Mouse (Mus musculus) limb, embryonic 12.5 days (tissue): ENCODE data around the gene Cyp2j9. TPM values are rescaled to one million over a fixed set of nuclear protein-coding genes. Genes with fewer than 3 reads are reported as not detected.
"Not testable (repeated sequence)": the region's sequence is repeated elsewhere in the genome, so short reads cannot be mapped to it uniquely, and the experiment has no call there.

Source experiments
- ATAC-seq: fragments of 200-750 bp; cut with Nextera tagmentation; 2 replicates; pipeline ENCODE4 v1.8.0; 2017; ENCODE audit warnings: low read depth, moderate TSS enrichment; ENCODE audit not compliant: insufficient number of reproducible peaks, insufficient read depth, low FRiP score, low TSS enrichment
- H3K27ac ChIP-seq: fragments of 300-500 bp; sonication (generic); 2 replicates; pipeline ENCODE4 v1.5.1; 2016; ENCODE audit warnings: mild to moderate bottlenecking, moderate library complexity
- H3K27me3 ChIP-seq: fragments of 300-500 bp; sonication (generic); 2 replicates; pipeline ENCODE4 v1.6.1; 2016; ENCODE audit warnings: mild to moderate bottlenecking, moderate library complexity
- H3K36me3 ChIP-seq: fragments of 300-500 bp; sonication (generic); 2 replicates; pipeline ENCODE4 v1.6.1; 2016; ENCODE audit warnings: mild to moderate bottlenecking, moderate library complexity
- H3K4me1 ChIP-seq: fragments of 300-500 bp; sonication (generic); replicated peaks from 2 replicates; pipeline ENCODE4 v1.6.1; 2016
- H3K4me2 ChIP-seq: fragments of 300-500 bp; sonication (generic); 2 replicates; pipeline ENCODE4 v1.6.1; 2016; ENCODE audit warnings: mild to moderate bottlenecking, moderate library complexity
- H3K4me3 ChIP-seq: fragments of 300-500 bp; sonication (generic); replicated peaks from 2 replicates; pipeline ENCODE4 v1.5.1; 2016; ENCODE audit warnings: mild to moderate bottlenecking
- H3K9ac ChIP-seq: fragments of 300-500 bp; sonication (generic); replicated peaks from 2 replicates; pipeline ENCODE4 v1.6.1; 2016; ENCODE audit warnings: mild to moderate bottlenecking, moderate library complexity
- H3K9me3 ChIP-seq: fragments of 300-500 bp; sonication (generic); 2 replicates; pipeline ENCODE4 v1.6.1; 2016; ENCODE audit warnings: mild to moderate bottlenecking, moderate library complexity
- WGBS: fragments of 180-500 bp; shearing (Covaris S2); methylation state at CpG from one replicate; pipeline ENCODE4 v1.1.7; 2016; 5-methylcytosine and 5-hydroxymethylcytosine counted together
- polyA plus RNA-seq: library from polyadenylated mRNA; unstranded; fragments of >200 nt; fragmentation: Nextera tagmentation; extraction: Ambion mirVana; gene quantifications from 2 replicates; pipeline ENCODE4 v1.2.1, GENCODE M21; 2016

Cyp2j9 gene
- polyA plus RNA-seq, result 1.1 TPM in 2 replicates

- Histone ChIP-seq H3K27me3 (no peaks in the 10 kb centered on the region), H3K9me3 (no peaks in the 10 kb centered on the region), H3K9ac (peak within 1 kb of the TSS; percentile 40), H3K36me3 (no peaks in the 10 kb centered on the region), H3K4me2 (peak within 1 kb of the TSS; percentile 61), H3K4me1 (peaks cover 4% of the 10 kb centered on the region; the same call in 1 of the 2 replicates), H3K27ac (no peak within 1 kb of the TSS), H3K4me3 (peak within 1 kb of the TSS; percentile 39)
- 8% methylated on average over 18 of the region's 18 CpGs for WGBS
- peak; percentile 73; the same call in 1 of the 2 replicates for ATAC-seq
Observed at GRCm38 (mm10) chr4:96590911-96591790, at the start of gene Cyp2j9. Gene Cyp2j9, minus strand, starts transcription at chr4:96591578.

- no peaks in the 10 kb centered on the region for H3K27me3 ChIP-seq
- no peak overlapping the region for H3K4me2 ChIP-seq
- no peaks in the 10 kb centered on the region for H3K36me3 ChIP-seq
- no peak overlapping the region for H3K27ac ChIP-seq
- ATAC-seq, result no peak
- no peaks in the 10 kb centered on the region for H3K9me3 ChIP-seq
- H3K9ac ChIP-seq, result no peak overlapping the region
- WGBS, result 74% methylated on average over 1 of the region's 1 CpGs
- no peak overlapping the region for H3K4me3 ChIP-seq
- H3K4me1 ChIP-seq, result no peaks in the 10 kb centered on the region
Observed at GRCm38 (mm10) chr4:96635455-96635854, 44.1 kb upstream of the Cyp2j9 start.

- Histone ChIP-seq H3K9ac (no peak overlapping the region), H3K27me3 (no peaks in the 10 kb centered on the region), H3K4me3 (no peak overlapping the region), H3K36me3 (no peaks in the 10 kb centered on the region), H3K27ac (no peak overlapping the region), H3K4me1 (no peaks in the 10 kb centered on the region), H3K4me2 (no peak overlapping the region), H3K9me3 (peaks cover 8% of the 10 kb centered on the region; the same call in 1 of the 2 replicates)
- ATAC-seq, result no peak
- WGBS, result 81% methylated on average over 1 of the region's 1 CpGs
Observed at GRCm38 (mm10) chr4:96622474-96622873, 31.1 kb upstream of the Cyp2j9 start.

- Histone ChIP-seq H3K27me3 (no peaks in the 10 kb centered on the region), H3K9ac (no peak overlapping the region), H3K4me1 (peaks cover 4% of the 10 kb centered on the region; the same call in 1 of the 2 replicates), H3K4me3 (peak overlapping the region; percentile 39), H3K36me3 (no peaks in the 10 kb centered on the region), H3K27ac (no peak overlapping the region), H3K4me2 (peak overlapping the region; percentile 61), H3K9me3 (no peaks in the 10 kb centered on the region)
- WGBS, result 48% methylated on average over 4 of the region's 4 CpGs
- peak; percentile 76 for ATAC-seq
Observed at GRCm38 (mm10) chr4:96591791-96592150, 393 bp upstream of the Cyp2j9 start.

- no peaks in the 10 kb centered on the region for H3K27me3 ChIP-seq
- no peak for ATAC-seq
- no peak overlapping the region for H3K27ac ChIP-seq
- no peaks in the 10 kb centered on the region for H3K36me3 ChIP-seq
- no peaks in the 10 kb centered on the region for H3K4me1 ChIP-seq
- WGBS, result 90% methylated on average over 1 of the region's 1 CpGs
- no peaks in the 10 kb centered on the region for H3K9me3 ChIP-seq
- no peak overlapping the region for H3K9ac ChIP-seq
- no peak overlapping the region for H3K4me3 ChIP-seq
- H3K4me2 ChIP-seq, result no peak overlapping the region
Observed at GRCm38 (mm10) chr4:96581425-96582088, 9.8 kb downstream of the Cyp2j9 start.

DNA sequence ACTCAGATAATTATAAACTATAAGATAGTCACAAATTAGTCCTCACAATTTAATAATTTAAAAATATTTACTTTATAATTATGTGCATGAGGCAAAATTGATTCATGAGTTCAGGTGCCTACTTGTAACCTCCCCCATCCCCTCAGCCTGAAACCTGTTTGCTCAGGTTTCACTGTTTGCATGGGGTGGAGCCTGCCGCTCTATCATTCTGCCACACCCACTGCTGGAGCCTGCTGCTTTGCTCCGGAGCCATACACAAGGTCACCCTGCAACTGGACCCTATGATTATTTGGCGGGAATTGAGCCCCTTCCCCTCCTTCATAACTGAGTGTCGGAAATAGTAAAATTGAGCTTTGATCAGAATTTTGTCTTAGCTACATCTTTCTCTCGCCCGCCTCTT lies 11.0 kb downstream of the Cyp2j9 start:
- not testable (repeated sequence) for H3K4me1 ChIP-seq, H3K9ac ChIP-seq, H3K4me2 ChIP-seq, ATAC-seq, H3K27me3 ChIP-seq, H3K27ac ChIP-seq, H3K9me3 ChIP-seq, H3K36me3 ChIP-seq, H3K4me3 ChIP-seq
- WGBS, result 49% methylated on average over 6 of the region's 6 CpGs

DNA sequence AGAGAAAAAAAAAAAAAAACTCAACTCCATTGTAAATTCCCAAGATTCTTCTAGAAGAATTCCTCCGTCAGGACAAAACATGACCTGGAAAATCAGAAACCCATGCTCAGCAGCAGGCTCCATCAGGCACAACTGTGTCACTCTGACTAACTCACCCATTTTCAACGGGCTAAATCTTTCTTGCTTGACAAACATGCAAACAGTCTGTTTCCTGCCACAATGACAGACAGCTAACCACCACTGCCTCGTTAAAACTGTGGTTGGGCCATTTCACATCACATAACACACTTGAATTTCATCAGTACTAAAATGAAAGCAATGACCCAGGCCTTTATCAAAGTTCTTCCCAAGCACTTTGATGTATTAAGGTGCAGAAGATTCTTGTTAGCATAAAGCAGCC lies 21.9 kb downstream of the Cyp2j9 start:
- H3K9me3 ChIP-seq, result no peaks in the 10 kb centered on the region
- no peaks in the 10 kb centered on the region for H3K36me3 ChIP-seq
- ATAC-seq, result no peak
- no peaks in the 10 kb centered on the region for H3K4me1 ChIP-seq
- no peaks in the 10 kb centered on the region for H3K27me3 ChIP-seq
- no peak overlapping the region for H3K4me2 ChIP-seq
- no peak overlapping the region for H3K9ac ChIP-seq
- WGBS, result 59% methylated on average over 3 of the region's 3 CpGs
- no peak overlapping the region for H3K4me3 ChIP-seq
- H3K27ac ChIP-seq, result no peak overlapping the region

DNA sequence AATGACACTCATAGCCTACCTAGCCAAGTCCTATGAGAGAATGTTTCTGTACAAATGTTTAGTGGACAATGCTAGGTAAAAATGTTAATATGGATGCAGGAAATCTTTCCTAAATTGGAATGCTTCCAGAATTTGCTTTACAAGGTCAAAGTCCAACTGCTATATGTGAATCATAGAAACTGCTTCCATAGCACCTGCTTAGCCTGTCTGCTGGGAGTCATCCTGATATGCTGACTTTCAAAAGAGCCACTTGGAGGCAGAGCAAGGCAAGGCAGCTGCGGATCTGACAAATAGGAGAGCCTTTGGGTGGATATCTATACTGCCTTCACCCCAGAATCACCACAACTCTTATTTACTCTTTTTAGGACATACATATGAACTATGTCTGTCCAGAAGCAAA lies 23.4 kb downstream of the Cyp2j9 start:
- no peak overlapping the region for H3K4me3 ChIP-seq
- 82% methylated on average over 1 of the region's 1 CpGs for WGBS
- no peaks in the 10 kb centered on the region for H3K9me3 ChIP-seq
- no peaks in the 10 kb centered on the region for H3K36me3 ChIP-seq
- H3K4me2 ChIP-seq, result no peak overlapping the region
- no peaks in the 10 kb centered on the region for H3K4me1 ChIP-seq
- no peak for ATAC-seq
- H3K27me3 ChIP-seq, result no peaks in the 10 kb centered on the region
- H3K27ac ChIP-seq, result no peak overlapping the region
- H3K9ac ChIP-seq, result no peak overlapping the region

GRCm38 (mm10) chr4:96565808-96566207 lies 25.6 kb downstream of the Cyp2j9 start:
- Histone ChIP-seq H3K27me3 (no peaks in the 10 kb centered on the region), H3K36me3 (no peaks in the 10 kb centered on the region), H3K9me3 (no peaks in the 10 kb centered on the region), H3K4me3 (no peak overlapping the region), H3K4me1 (no peaks in the 10 kb centered on the region), H3K4me2 (no peak overlapping the region), H3K9ac (no peak overlapping the region), H3K27ac (no peak overlapping the region)
- ATAC-seq, result no peak

DNA sequence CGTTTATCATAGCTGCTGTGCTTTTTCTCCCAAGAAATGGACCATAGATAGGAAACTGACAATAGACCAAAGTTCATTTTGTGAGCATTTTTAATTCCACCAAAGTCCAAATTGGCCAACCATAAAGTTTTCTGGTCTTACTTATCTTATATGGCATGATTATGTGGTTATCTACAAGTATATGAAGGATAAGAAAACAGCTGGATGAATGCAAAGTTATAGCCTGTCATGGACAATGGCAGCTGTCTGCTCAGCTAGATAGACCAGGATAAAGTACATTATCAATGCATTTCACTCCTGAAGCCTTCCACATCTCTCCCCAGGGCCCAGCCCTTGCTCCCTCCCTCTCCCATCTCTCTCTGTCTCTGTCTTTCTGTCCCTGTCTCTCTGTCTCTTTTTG lies 30.9 kb downstream of the Cyp2j9 start:
- no peak for ATAC-seq
- H3K36me3 ChIP-seq, result no peaks in the 10 kb centered on the region
- 90% methylated on average over 1 of the region's 1 CpGs for WGBS
- H3K27me3 ChIP-seq, result no peaks in the 10 kb centered on the region
- H3K4me2 ChIP-seq, result no peak overlapping the region
- no peak overlapping the region for H3K9ac ChIP-seq
- no peaks in the 10 kb centered on the region for H3K9me3 ChIP-seq
- no peak overlapping the region for H3K4me3 ChIP-seq
- H3K4me1 ChIP-seq, result no peaks in the 10 kb centered on the region
- no peak overlapping the region for H3K27ac ChIP-seq

DNA sequence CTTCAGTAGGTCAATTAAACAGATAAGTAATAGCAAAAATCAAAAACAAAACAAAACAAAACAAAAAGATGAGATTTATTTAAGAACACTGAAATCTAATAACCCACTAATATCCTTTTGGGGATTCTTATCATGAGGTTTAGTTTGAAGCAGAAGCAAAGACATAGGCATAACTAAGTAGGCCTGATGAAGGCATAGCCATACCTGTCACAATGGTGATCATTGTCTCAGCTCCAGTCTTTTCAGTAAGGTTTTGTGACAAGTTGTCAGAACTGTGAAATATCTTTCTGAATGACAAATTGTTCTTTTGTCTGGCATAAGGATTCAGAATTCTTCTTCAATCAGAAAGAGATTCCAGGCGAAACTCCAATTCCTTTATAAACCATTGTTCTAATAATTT lies 31.6 kb downstream of the Cyp2j9 start:
- H3K4me1 ChIP-seq, result no peaks in the 10 kb centered on the region
- WGBS, result 95% methylated on average over 1 of the region's 1 CpGs
- ATAC-seq, result no peak
- no peaks in the 10 kb centered on the region for H3K27me3 ChIP-seq
- no peaks in the 10 kb centered on the region for H3K36me3 ChIP-seq
- H3K27ac ChIP-seq, result no peak overlapping the region
- H3K4me2 ChIP-seq, result no peak overlapping the region
- no peaks in the 10 kb centered on the region for H3K9me3 ChIP-seq
- H3K9ac ChIP-seq, result no peak overlapping the region
- H3K4me3 ChIP-seq, result no peak overlapping the region
